Mouse (Mus musculus): ENCODE data around the gene Slc23a4.

GRCm38 (mm10) chr6:34938929-34939325, 49.3 kb downstream of the Slc23a4 start:
- TF ChIP-seq CTCF (IDR thresholded peaks at IDR 0.05) = no peak
- no peak for TF ChIP-seq EP300 (IDR thresholded peaks at IDR 0.05; ENCODE audit: insufficient read depth, low read depth, low read length)
- TF ChIP-seq POLR2A (IDR thresholded peaks at IDR 0.05; ENCODE audit: insufficient read depth, low read depth, low read length) = no peak
